Mouse (Mus musculus) heart, postnatal 0 days (tissue): ENCODE results near the gene Nipsnap1. TPM values are rescaled to one million over a fixed set of nuclear protein-coding genes. Genes with fewer than 3 reads are reported as not detected.
A peak's percentile ranks its signal among the peaks of the same experiment; 100 is the strongest.

Experiments
- ATAC-seq: fragments of 200-750 bp; cut with Nextera tagmentation; 2 replicates; pipeline ENCODE4 v1.8.0; 2017; ENCODE audit warnings: low read depth, moderate number of reproducible peaks, moderate library complexity; ENCODE audit not compliant: insufficient read depth
- DNase-seq: peaks from one replicate; pipeline ENCODE4 v3.0.0-alpha.2; 2016; ENCODE audit warnings: low spot score
- H3K27ac ChIP-seq: fragments of 300-500 bp; sonication (generic); 2 replicates; pipeline ENCODE4 v1.5.1; 2014; ENCODE audit warnings: low read depth, mild to moderate bottlenecking
- H3K27me3 ChIP-seq: fragments of 300-500 bp; sonication (generic); 2 replicates; pipeline ENCODE4 v1.6.1; 2014; ENCODE audit warnings: low read length, mixed read lengths; ENCODE audit not compliant: control insufficient read depth, insufficient read depth
- H3K36me3 ChIP-seq: fragments of 300-500 bp; sonication (generic); replicated peaks from 2 replicates; pipeline ENCODE4 v1.6.1; 2014; ENCODE audit warnings: low read length, mixed read lengths; ENCODE audit not compliant: control insufficient read depth, insufficient read depth
- H3K4me1 ChIP-seq: fragments of 300-500 bp; sonication (generic); 2 replicates; pipeline ENCODE4 v1.6.1; 2014; ENCODE audit warnings: antibody characterized with exemption; ENCODE audit not compliant: control insufficient read depth, insufficient read depth
- H3K4me2 ChIP-seq: fragments of 300-500 bp; sonication (generic); 2 replicates; pipeline ENCODE4 v1.6.1; 2014; ENCODE audit warnings: low read depth, mild to moderate bottlenecking, low read length, moderate library complexity
- H3K4me3 ChIP-seq: fragments of 300-500 bp; sonication (generic); 2 replicates; pipeline ENCODE4 v1.5.1; 2014; ENCODE audit warnings: low read depth, low read length
- H3K9ac ChIP-seq: fragments of 300-500 bp; sonication (generic); replicated peaks from 2 replicates; pipeline ENCODE4 v1.6.1; 2014; ENCODE audit warnings: low read depth, low read length, mixed read lengths
- H3K9me3 ChIP-seq: fragments of 300-500 bp; sonication (generic); replicated peaks from 2 replicates; pipeline ENCODE4 v1.6.1; 2016; ENCODE audit warnings: low read length; ENCODE audit not compliant: control insufficient read depth
- CTCF ChIP-seq: IDR thresholded peaks from 2 replicates; pipeline ENCODE4 v1.5.1; 2016; ENCODE audit warnings: antibody characterized with exemption, control low read depth, low read depth
- EP300 ChIP-seq: IDR thresholded peaks from 2 replicates; pipeline ENCODE4 v1.6.1; 2016; ENCODE audit warnings: antibody characterized with exemption, low read depth
- WGBS: fragments of 180-500 bp; shearing (Covaris S2); extraction: QIAGEN DNeasy Blood & Tissue Kit; methylation state at CpG from one replicate; pipeline ENCODE4 v1.1.7; 2014; 5-methylcytosine and 5-hydroxymethylcytosine counted together
- polyA plus RNA-seq: library from polyadenylated mRNA; unstranded; fragments of >200 nt; fragmentation: Nextera tagmentation; extraction: Ambion mirVana; gene quantifications from 2 replicates; pipeline ENCODE4 v1.2.1, GENCODE M21; 2015
- total RNA-seq: library from RNA; depleted of rRNA; stranded (reverse); fragments of >200 nt; gene quantifications from 2 replicates; pipeline ENCODE4 v1.2.3, GENCODE M21; 2014; ENCODE audit warnings: low replicate concordance; rRNA removed

Nipsnap1 gene
- 7.4 and 8.0 TPM in 2 replicates for total RNA-seq
- 10.1 and 10.6 TPM in 2 replicates for polyA plus RNA-seq

- TF ChIP-seq CTCF (no peak), EP300 (no peak)
- H3K27me3 ChIP-seq, result no peaks in the 10 kb centered on the region
- H3K9ac ChIP-seq, result no peak within 1 kb of the TSS; the same call in 1 of the 2 replicates
- no peaks in the 10 kb centered on the region for H3K36me3 ChIP-seq
- DNase-seq (peak; percentile 42), ATAC-seq (peak; percentile 77)
- H3K9me3 ChIP-seq, result no peaks in the 10 kb centered on the region
- WGBS, result 3% methylated on average over 30 of the region's 30 CpGs
- no peak within 1 kb of the TSS for H3K27ac ChIP-seq
- H3K4me3 ChIP-seq, result peak within 1 kb of the TSS; percentile 56
- peaks cover 11% of the 10 kb centered on the region for H3K4me1 ChIP-seq
- H3K4me2 ChIP-seq, result peak within 1 kb of the TSS; percentile 75
Measured at GRCm38 (mm10) chr11:4873755-4874475, at the start of gene Nipsnap1. Nipsnap1 (plus strand) TSS chr11:4873951.

- Histone ChIP-seq H3K9ac (no peak overlapping the region), H3K4me2 (no peak overlapping the region), H3K9me3 (no peaks in the 10 kb centered on the region), H3K36me3 (peaks cover 6% of the 10 kb centered on the region; the same call in 1 of the 2 replicates), H3K4me1 (no peaks in the 10 kb centered on the region), H3K27ac (no peak overlapping the region), H3K27me3 (no peaks in the 10 kb centered on the region), H3K4me3 (no peak overlapping the region)
- 88% methylated on average over 3 of the region's 3 CpGs for WGBS
- ATAC-seq (no peak), DNase-seq (no peak)
- TF ChIP-seq EP300 (no peak), CTCF (no peak)
Measured at GRCm38 (mm10) chr11:4826152-4826778, 47.5 kb upstream of the Nipsnap1 start.

GRCm38 (mm10) chr11:4827340-4827739, 46.4 kb upstream of the Nipsnap1 start:
- TF ChIP-seq EP300, result no peak
- no peak for TF ChIP-seq CTCF
- no peak overlapping the region for H3K9ac ChIP-seq
- no peak for DNase-seq
- no peak overlapping the region for H3K27ac ChIP-seq
- H3K27me3 ChIP-seq, result no peaks in the 10 kb centered on the region
- H3K4me2 ChIP-seq, result no peak overlapping the region
- no peak overlapping the region for H3K4me3 ChIP-seq
- H3K9me3 ChIP-seq, result no peaks in the 10 kb centered on the region
- H3K4me1 ChIP-seq, result no peaks in the 10 kb centered on the region
- no peak for ATAC-seq
- H3K36me3 ChIP-seq, result peaks cover 6% of the 10 kb centered on the region; the same call in 1 of the 2 replicates

GRCm38 (mm10) chr11:4827916-4828315, 45.8 kb upstream of the Nipsnap1 start:
- Histone ChIP-seq H3K4me1 (no peaks in the 10 kb centered on the region), H3K4me3 (no peak overlapping the region), H3K27me3 (no peaks in the 10 kb centered on the region), H3K4me2 (no peak overlapping the region), H3K9ac (no peak overlapping the region), H3K27ac (no peak overlapping the region), H3K36me3 (peaks cover 6% of the 10 kb centered on the region; the same call in 1 of the 2 replicates), H3K9me3 (no peaks in the 10 kb centered on the region)
- 65% methylated on average over 2 of the region's 2 CpGs for WGBS
- ATAC-seq (no peak), DNase-seq (no peak)
- TF ChIP-seq CTCF, result no peak
- TF ChIP-seq EP300, result no peak

- H3K9ac ChIP-seq, result no peak overlapping the region
- H3K4me2 ChIP-seq, result no peak overlapping the region
- no peak overlapping the region for H3K4me3 ChIP-seq
- no peaks in the 10 kb centered on the region for H3K9me3 ChIP-seq
- ATAC-seq (no peak), DNase-seq (no peak)
- no peak overlapping the region for H3K27ac ChIP-seq
- peaks cover 6% of the 10 kb centered on the region; the same call in 1 of the 2 replicates for H3K36me3 ChIP-seq
- TF ChIP-seq CTCF, result no peak
- TF ChIP-seq EP300, result no peak
- H3K4me1 ChIP-seq, result no peaks in the 10 kb centered on the region
- no peaks in the 10 kb centered on the region for H3K27me3 ChIP-seq
Measured at GRCm38 (mm10) chr11:4831066-4831465, 42.7 kb upstream of the Nipsnap1 start.
